9 mouse cellular contexts compared by ENCODE assay signal in the genomic region with DNA sequence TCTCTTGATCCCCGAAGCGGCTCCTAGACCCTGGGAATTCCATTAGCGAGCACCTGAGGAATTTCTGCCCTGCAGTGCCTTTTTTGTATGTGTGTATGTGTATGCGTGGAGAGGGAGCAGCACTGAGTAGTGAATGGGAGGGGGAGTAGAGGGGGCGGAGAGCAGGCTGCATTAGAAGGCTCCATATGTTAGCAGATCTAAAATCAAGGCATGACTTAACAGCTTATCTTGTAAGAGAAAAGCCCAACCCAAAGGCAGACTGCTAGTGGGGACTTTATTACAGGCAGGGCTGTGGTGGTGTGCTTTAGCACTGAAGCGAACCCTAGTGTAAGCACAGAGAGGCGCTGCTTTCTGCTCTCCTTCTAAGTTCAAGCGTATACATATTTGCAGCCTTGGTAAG. TPM values are rescaled to one million over a fixed set of nuclear protein-coding genes. Genes with fewer than 3 reads are reported as not detected.
A peak's percentile ranks its signal among the peaks of the same experiment; 100 is the strongest.
DNase-seq lines count a peak whose midpoint lies in the region; ATAC-seq and TF ChIP-seq lines count a peak whose summit lies in the region.
"Had no signal": no experiment of that assay in that cellular context is flagged by ENCODE, and none has a peak within 500 bp of the region (broad histone marks: within the 10 kb centered on the region; RNA-seq: fewer than 3 reads in every experiment).

No protein-coding gene starts in this region.

- peak overlapping the region; percentile 39 for H3K9ac ChIP-seq in embryonic facial prominence, embryonic 14.5 days (ENCODE audit: low read depth, low read length)
- peak overlapping the region; percentile 29 for H3K9ac ChIP-seq in hindbrain, embryonic 12.5 days
- H3K9ac ChIP-seq in midbrain, embryonic 11.5 days (ENCODE audit: low read length) = peak overlapping the region; percentile 34; the same call in 1 of the 2 replicates
- peak overlapping the region; percentile 49 for H3K9ac ChIP-seq in stomach, embryonic 16.5 days (ENCODE audit: low read length)

- H3K27me3 ChIP-seq in embryonic facial prominence, embryonic 14.5 days (replicated peaks; ENCODE audit: control insufficient read depth, insufficient read depth, low read length) = no peaks in the 10 kb centered on the region
- no peaks in the 10 kb centered on the region for H3K27me3 ChIP-seq in hindbrain, embryonic 12.5 days
- 0 out of 2 replicates have a peak, but pooled peaks cover 2% of the 10 kb centered on the region for H3K27me3 ChIP-seq in midbrain, embryonic 11.5 days (ENCODE audit: control insufficient read depth, insufficient read depth, low read length)
- no peaks in the 10 kb centered on the region for H3K27me3 ChIP-seq in stomach, embryonic 16.5 days (ENCODE audit: control insufficient read depth, insufficient read depth, low read length)

- no peaks in the 10 kb centered on the region for H3K9me3 ChIP-seq in embryonic facial prominence, embryonic 14.5 days (ENCODE audit: control insufficient read depth, low read length)
- no peaks in the 10 kb centered on the region for H3K9me3 ChIP-seq in hindbrain, embryonic 12.5 days (replicated peaks)
- H3K9me3 ChIP-seq in midbrain, embryonic 11.5 days (ENCODE audit: control insufficient read depth, low read length) = no peaks in the 10 kb centered on the region
- no peaks in the 10 kb centered on the region for H3K9me3 ChIP-seq in stomach, embryonic 16.5 days (replicated peaks; ENCODE audit: control insufficient read depth, low read length)
- H3K9me3 ChIP-seq: megakaryocyte, embryonic 14.5 days had no signal

- H3K27ac ChIP-seq in left cerebral cortex, adult 2 months = no peak overlapping the region
- peak overlapping the region; percentile 49 for H3K27ac ChIP-seq in embryonic facial prominence, embryonic 14.5 days (replicated peaks; ENCODE audit: low read depth, low read length)
- H3K27ac ChIP-seq in hindbrain, embryonic 12.5 days = peak overlapping the region; percentile 64
- peak overlapping the region; percentile 46 for H3K27ac ChIP-seq in midbrain, embryonic 11.5 days (ENCODE audit: low read depth, low read length)
- H3K27ac ChIP-seq in stomach, embryonic 16.5 days (ENCODE audit: low read length) = peak overlapping the region; percentile 74

- WGBS in embryonic facial prominence, embryonic 14.5 days = 6% methylated on average over 8 of the region's 8 CpGs
- 6% methylated on average over 8 of the region's 8 CpGs for WGBS in hindbrain, embryonic 12.5 days
- 11% methylated on average over 8 of the region's 8 CpGs for WGBS in midbrain, embryonic 11.5 days
- 6% methylated on average over 8 of the region's 8 CpGs for WGBS in stomach, embryonic 16.5 days

- peak; percentile 49 for ATAC-seq in embryonic facial prominence, embryonic 14.5 days (ENCODE audit: low read depth)
- peak; percentile 46 for ATAC-seq in hindbrain, embryonic 12.5 days (ENCODE audit: low FRiP score)
- peak; percentile 63 for ATAC-seq in midbrain, embryonic 11.5 days (ENCODE audit: low FRiP score)
- peak; percentile 38 for ATAC-seq in stomach, embryonic 16.5 days (ENCODE audit: insufficient read depth, low FRiP score)

- TF ChIP-seq CTCF in left cerebral cortex, adult 2 months (IDR thresholded peaks at IDR 0.05) = peak; percentile 30

- peak overlapping the region; percentile 23 for H3K4me3 ChIP-seq in left cerebral cortex, adult 2 months
- peak overlapping the region; percentile 32 for H3K4me3 ChIP-seq in embryonic facial prominence, embryonic 14.5 days (ENCODE audit: low read depth, low read length)
- peak overlapping the region; percentile 27 for H3K4me3 ChIP-seq in hindbrain, embryonic 12.5 days
- H3K4me3 ChIP-seq in midbrain, embryonic 11.5 days (ENCODE audit: low read depth, low read length) = peak overlapping the region; percentile 32
- peak overlapping the region; percentile 34 for H3K4me3 ChIP-seq in stomach, embryonic 16.5 days (replicated peaks; ENCODE audit: low read length)
- H3K4me3 ChIP-seq: megakaryocyte, embryonic 14.5 days had no signal

- DNase-seq in left cerebral cortex, adult 2 months (ENCODE audit: extremely low spot score in 1 of 2, low spot score in 2 of 2) = peak; percentile 38 to 50
- DNase-seq in left cerebral cortex, adult 11 months (ENCODE audit: low spot score) = no peak
- DNase-seq in embryonic facial prominence, embryonic 14.5 days (ENCODE audit: low spot score) = peak; percentile 94
- peak; percentile 92 for DNase-seq in midbrain, embryonic 11.5 days (ENCODE audit: low spot score, missing footprints)
- no peak for DNase-seq in ovary, postnatal 36 days (ENCODE audit: low spot score)
- DNase-seq in adrenal gland, adult 8-10 months = no peak

- no peaks in the 10 kb centered on the region for H3K36me3 ChIP-seq in embryonic facial prominence, embryonic 14.5 days (ENCODE audit: control insufficient read depth, insufficient read depth, low read length)
- H3K36me3 ChIP-seq in hindbrain, embryonic 12.5 days = no peaks in the 10 kb centered on the region
- H3K36me3 ChIP-seq in midbrain, embryonic 11.5 days (ENCODE audit: control insufficient read depth, insufficient read depth, low read length) = no peaks in the 10 kb centered on the region
- H3K36me3 ChIP-seq in stomach, embryonic 16.5 days (ENCODE audit: control insufficient read depth, insufficient read depth, low read length) = no peaks in the 10 kb centered on the region

- H3K4me1 ChIP-seq in embryonic facial prominence, embryonic 14.5 days (ENCODE audit: control insufficient read depth, insufficient read depth, low read length) = peaks cover 32% of the 10 kb centered on the region
- peaks cover 40% of the 10 kb centered on the region for H3K4me1 ChIP-seq in hindbrain, embryonic 12.5 days
- H3K4me1 ChIP-seq in midbrain, embryonic 11.5 days (ENCODE audit: control insufficient read depth, insufficient read depth, low read length) = peaks cover 26% of the 10 kb centered on the region
- H3K4me1 ChIP-seq in stomach, embryonic 16.5 days (ENCODE audit: control insufficient read depth, insufficient read depth, low read length) = peaks cover 20% of the 10 kb centered on the region

- intact Hi-C loops in left cerebral cortex, adult 2 months (cut with DNase I) = loop anchor here (2.0 to 5.0 kb wide), 5 partner anchors 14 to 142 kb away; no protein-coding TSS in a partner anchor

- peak overlapping the region; percentile 55 for H3K4me2 ChIP-seq in embryonic facial prominence, embryonic 14.5 days (ENCODE audit: low read depth, low read length)
- peak overlapping the region; percentile 47 for H3K4me2 ChIP-seq in hindbrain, embryonic 12.5 days (replicated peaks)
- peak overlapping the region; percentile 29 for H3K4me2 ChIP-seq in midbrain, embryonic 11.5 days
- peak overlapping the region; percentile 50 for H3K4me2 ChIP-seq in stomach, embryonic 16.5 days (ENCODE audit: low read depth, low read length)

RNA-seq across cellular contexts. Expression of gene Cdon, which starts 3.7 kb away (rescaled TPM):
- 1 to 10 TPM; 7.9 to 8.3 TPM for total RNA-seq in left cerebral cortex, adult 2 months (2021)
- 15.8 and 19.7 TPM in 2 replicates for polyA plus RNA-seq in embryonic facial prominence, embryonic 14.5 days (2014; fragmentation: Nextera tagmentation; extraction: Ambion mirVana)
- 15.8 and 21.5 TPM in 2 replicates for polyA plus RNA-seq in hindbrain, embryonic 12.5 days (2016; fragmentation: Nextera tagmentation; extraction: Ambion mirVana)
- polyA plus RNA-seq in midbrain, embryonic 11.5 days (2014; fragmentation: Nextera tagmentation; extraction: Ambion mirVana) = 8.8 and 10.1 TPM in 2 replicates
- 7.6 TPM in 2 replicates for polyA plus RNA-seq in stomach, embryonic 16.5 days (2015; fragmentation: Nextera tagmentation; extraction: Ambion mirVana)
- 10 to 100 TPM; 11.2 to 15.8 (median 12.5) TPM for total RNA-seq in adrenal gland, adult 8-10 months (2022)

Comparison
In these comparisons a context has a peak if more than half of its experiments do, and no peak if none do; other contexts are left out.
1. DNase-seq: peak in left cerebral cortex, adult 2 months (2 of 2), embryonic facial prominence, embryonic 14.5 days (single experiment) and midbrain, embryonic 11.5 days (single experiment); none in left cerebral cortex, adult 11 months (single experiment), ovary, postnatal 36 days (single experiment) and adrenal gland, adult 8-10 months (single experiment).
2. Peak in every context shown above with its lines, with median percentiles within 50 percentile points of each other: H3K4me3 ChIP-seq, ATAC-seq, H3K4me2 ChIP-seq and H3K9ac ChIP-seq.